Mouse (Mus musculus) Patski (cell line): ENCODE results near the gene Tmem150c. TPM values are rescaled to one million over a fixed set of nuclear protein-coding genes. Genes with fewer than 3 reads are reported as not detected.

Experiments
- ATAC-seq: fragments of 100-300 bp; one replicate; pipeline ENCODE4 v1.8.0; 2021
- CTCF ChIA-PET: fragments of 350-600 bp; sonication (Branson Sonifier 250); formaldehyde crosslinking; loops from one replicate; lab custom pipeline; 2022; ENCODE audit warnings: inconsistent platforms; lab: Charles Lee
- POLR2A ChIA-PET: fragments of 350-600 bp; sonication (Branson Sonifier 250); formaldehyde crosslinking; loops from one replicate; lab custom pipeline; 2022; ENCODE audit warnings: antibody characterized with exemption, inconsistent platforms; lab: Charles Lee
- DNase-seq: peaks from one replicate; pipeline ENCODE4 v3.0.0-alpha.2; 2011; ENCODE audit warnings: low read depth, low spot score
- H3K27me3 ChIP-seq: fragments of 371-371 bp; one replicate; pipeline ENCODE4 v1.5.1; 2021
- CTCF ChIP-seq: fragments of 100-300 bp; IDR thresholded peaks from one replicate; pipeline ENCODE4 v1.5.1; 2021
- in situ Hi-C: fragments of 300-500 bp; cut with MboI; formaldehyde crosslinking; loops from 3 replicates; pipeline ENCODE4 v1.11.1; 2018; ENCODE audit warnings: low pct_unique_long_range_greater_than_20kb, mixed read lengths
- polyA plus RNA-seq: library from polyadenylated mRNA; unstranded; gene quantifications from one replicate; pipeline ENCODE4 v1.2.3, GENCODE M21; 2021

Gene Tmem150c
- polyA plus RNA-seq, 1 experiment from 2014 or later = not detected

GRCm38 (mm10) chr5:100054807-100055547, 104.6 kb downstream of the Tmem150c start:
- POLR2A ChIA-PET = no interaction called here
- ATAC-seq (no peak), DNase-seq (no peak)
- H3K27me3 ChIP-seq = no peaks in the 10 kb centered on the region
- no peak for TF ChIP-seq CTCF
- CTCF ChIA-PET = no interaction called here
- in situ Hi-C loops = no loop called here

- TF ChIP-seq CTCF = no peak
- no peaks in the 10 kb centered on the region for H3K27me3 ChIP-seq
- CTCF ChIA-PET = interaction anchor here (0.8 to 1.7 kb wide), 3 partner anchors 12 to 15 kb away, joined by 3 to 5 read pairs (median 4); no protein-coding TSS in a partner anchor
- no peak for ATAC-seq
- DNase-seq = no peak
- in situ Hi-C loops = no loop called here
- POLR2A ChIA-PET = interaction anchor here (1.1 kb wide), 1 partner anchor 13 kb away, joined by 3 read pairs; the partner anchor contains the start of genes Enoph1 and Hnrnpdl
Measured at GRCm38 (mm10) chr5:100052728-100053127, 106.9 kb downstream of the Tmem150c start.

GRCm38 (mm10) chr5:100049904-100050303, 109.7 kb downstream of the Tmem150c start:
- DNase-seq = no peak
- in situ Hi-C loops = loop anchor here (25.0 kb wide), 1 partner anchor 838 kb away; no protein-coding TSS in a partner anchor
- ATAC-seq = no peak
- ChIA-PET CTCF (no interaction called here), POLR2A (interaction anchor here (0.5 kb wide), 1 partner anchor 857 kb away, joined by 3 read pairs; no protein-coding TSS in a partner anchor)
- no peaks in the 10 kb centered on the region for H3K27me3 ChIP-seq
- no peak for TF ChIP-seq CTCF

GRCm38 (mm10) chr5:100047871-100048270, 111.7 kb downstream of the Tmem150c start:
- ChIA-PET CTCF (no interaction called here), POLR2A (no interaction called here)
- ATAC-seq (no peak), DNase-seq (no peak)
- TF ChIP-seq CTCF = no peak
- H3K27me3 ChIP-seq = no peaks in the 10 kb centered on the region
- in situ Hi-C loops = loop anchor here (25.0 kb wide), 1 partner anchor 836 kb away; no protein-coding TSS in a partner anchor

- no peak for DNase-seq
- POLR2A ChIA-PET = no interaction called here
- TF ChIP-seq CTCF = no peak
- ATAC-seq = no peak
- in situ Hi-C loops = loop anchor here (25.0 kb wide), 1 partner anchor 835 kb away; no protein-coding TSS in a partner anchor
- no peaks in the 10 kb centered on the region for H3K27me3 ChIP-seq
- CTCF ChIA-PET = no interaction called here
Measured at GRCm38 (mm10) chr5:100047143-100047640, 112.4 kb downstream of the Tmem150c start.

- DNase-seq = no peak
- no peak for ATAC-seq
- in situ Hi-C loops = loop anchor here (25.0 kb wide), 1 partner anchor 834 kb away; no protein-coding TSS in a partner anchor
- no peaks in the 10 kb centered on the region for H3K27me3 ChIP-seq
- ChIA-PET POLR2A (no interaction called here), CTCF (no interaction called here)
- no peak for TF ChIP-seq CTCF
Measured at GRCm38 (mm10) chr5:100046096-100046495, 113.5 kb downstream of the Tmem150c start.

GRCm38 (mm10) chr5:100044621-100045020, 115.0 kb downstream of the Tmem150c start:
- DNase-seq (no peak), ATAC-seq (no peak)
- CTCF ChIA-PET = interaction anchor here (0.6 kb wide), 1 partner anchor 117 kb away, joined by 4 read pairs; no protein-coding TSS in a partner anchor
- POLR2A ChIA-PET = no interaction called here
- TF ChIP-seq CTCF = no peak
- no peaks in the 10 kb centered on the region for H3K27me3 ChIP-seq
- in situ Hi-C loops = loop anchor here (25.0 kb wide), 1 partner anchor 832 kb away; no protein-coding TSS in a partner anchor

- in situ Hi-C loops = loop anchor here (25.0 kb wide), 1 partner anchor 832 kb away; no protein-coding TSS in a partner anchor
- CTCF ChIA-PET = no interaction called here
Measured at GRCm38 (mm10) chr5:100044030-100044429, 115.6 kb downstream of the Tmem150c start.

GRCm38 (mm10) chr5:100043361-100043760, 116.2 kb downstream of the Tmem150c start:
- no peak for TF ChIP-seq CTCF
- no peaks in the 10 kb centered on the region for H3K27me3 ChIP-seq
- POLR2A ChIA-PET = no interaction called here
- CTCF ChIA-PET = interaction anchor here (2.7 kb wide), 1 partner anchor 116 kb away, joined by 8 read pairs; no protein-coding TSS in a partner anchor
- in situ Hi-C loops = loop anchor here (25.0 kb wide), 1 partner anchor 831 kb away; no protein-coding TSS in a partner anchor
- ATAC-seq (no peak), DNase-seq (no peak)

More at GRCm38 (mm10) chr5:100044030-100044429, 115.6 kb downstream of the Tmem150c start:
- POLR2A ChIA-PET = no interaction called here
- DNase-seq = no peak
- no peak for ATAC-seq
- H3K27me3 ChIP-seq = no peaks in the 10 kb centered on the region
- TF ChIP-seq CTCF = no peak

- POLR2A ChIA-PET = interaction anchor here (0.9 kb wide), 1 partner anchor 66 kb away, joined by 4 read pairs; no protein-coding TSS in a partner anchor
- TF ChIP-seq CTCF = no peak
- CTCF ChIA-PET = interaction anchor here (1.4 to 2.7 kb wide), 2 partner anchors 79 to 115 kb away, joined by 3 to 8 read pairs; no protein-coding TSS in a partner anchor
Measured at GRCm38 (mm10) chr5:100042467-100042866, 117.1 kb downstream of the Tmem150c start.

More at GRCm38 (mm10) chr5:100042467-100042866, 117.1 kb downstream of the Tmem150c start:
- DNase-seq (no peak), ATAC-seq (no peak)
- in situ Hi-C loops = loop anchor here (25.0 kb wide), 1 partner anchor 830 kb away; no protein-coding TSS in a partner anchor
- H3K27me3 ChIP-seq = no peaks in the 10 kb centered on the region
